Mouse (Mus musculus) lung, adult 2 months (tissue): ENCODE data around the gene Itgax. TPM values are rescaled to one million over a fixed set of nuclear protein-coding genes. Genes with fewer than 3 reads are reported as not detected.
"Not testable (repeated sequence)": the region's sequence is repeated elsewhere in the genome, so short reads cannot be mapped to it uniquely, and the experiment has no call there.

Source experiments
- DNase-seq: peaks from one replicate; pipeline ENCODE4 v3.0.0; 2022
- H3K4me1 ChIP-seq: fragments of 200-500 bp; 2 replicates; pipeline ENCODE4 v1.6.1; 2011; ENCODE audit warnings: low read length; ENCODE audit not compliant: control insufficient read depth, insufficient read depth
- H3K4me3 ChIP-seq: fragments of 200-500 bp; replicated peaks from 2 replicates; pipeline ENCODE3; 2011; ENCODE audit warnings: low read depth, mild to moderate bottlenecking, control low read depth, low read length; ENCODE audit errors: extremely low read depth
- CTCF ChIP-seq: fragments of 200-500 bp; IDR thresholded peaks from 2 replicates; pipeline ENCODE4 v1.5.1; 2011; ENCODE audit warnings: mild to moderate bottlenecking, low read length, control low read depth; ENCODE audit not compliant: insufficient read depth
- POLR2A ChIP-seq: fragments of 200-500 bp; IDR thresholded peaks from 2 replicates; pipeline ENCODE4 v1.6.1; 2011; ENCODE audit warnings: low read depth, mild to moderate bottlenecking, control low read depth, low read length, borderline replicate concordance; ENCODE audit errors: extremely low read depth
- WGBS: fragments of 180-500 bp; shearing (Covaris S2); methylation state at CpG from one replicate; pipeline ENCODE4 v1.1.7; 2018; 5-methylcytosine and 5-hydroxymethylcytosine counted together
- polyA plus RNA-seq: library from polyadenylated mRNA; depleted of rRNA; stranded (reverse); fragments of >200 nt; gene quantifications from 2 replicates; pipeline ENCODE4 v1.2.3, GENCODE M21; 2012

Gene Itgax
- polyA plus RNA-seq, 1 experiment: 25.0 TPM

- no peak for DNase-seq
- WGBS: 94% methylated on average over 11 of the region's 11 CpGs
- Histone ChIP-seq H3K4me1 (no peaks in the 10 kb centered on the region), H3K4me3 (no peak overlapping the region)
- TF ChIP-seq CTCF: no peak
- no peak for TF ChIP-seq POLR2A
These were observed 14.8 kb upstream of the Itgax start for GRCm38 (mm10) chr7:128114371-128115105.

GRCm38 (mm10) chr7:128115211-128115958, 14.0 kb upstream of the Itgax start:
- Histone ChIP-seq H3K4me1 (no peaks in the 10 kb centered on the region), H3K4me3 (no peak overlapping the region)
- WGBS: 63% methylated on average over 5 of the region's 5 CpGs
- TF ChIP-seq CTCF: no peak
- no peak for TF ChIP-seq POLR2A
- no peak for DNase-seq

GRCm38 (mm10) chr7:128116396-128116795, 13.0 kb upstream of the Itgax start:
- DNase-seq: no peak
- Histone ChIP-seq H3K4me3 (no peak overlapping the region), H3K4me1 (no peaks in the 10 kb centered on the region)
- 85% methylated on average over 5 of the region's 5 CpGs for WGBS
- TF ChIP-seq POLR2A (no peak), CTCF (no peak)

DNA sequence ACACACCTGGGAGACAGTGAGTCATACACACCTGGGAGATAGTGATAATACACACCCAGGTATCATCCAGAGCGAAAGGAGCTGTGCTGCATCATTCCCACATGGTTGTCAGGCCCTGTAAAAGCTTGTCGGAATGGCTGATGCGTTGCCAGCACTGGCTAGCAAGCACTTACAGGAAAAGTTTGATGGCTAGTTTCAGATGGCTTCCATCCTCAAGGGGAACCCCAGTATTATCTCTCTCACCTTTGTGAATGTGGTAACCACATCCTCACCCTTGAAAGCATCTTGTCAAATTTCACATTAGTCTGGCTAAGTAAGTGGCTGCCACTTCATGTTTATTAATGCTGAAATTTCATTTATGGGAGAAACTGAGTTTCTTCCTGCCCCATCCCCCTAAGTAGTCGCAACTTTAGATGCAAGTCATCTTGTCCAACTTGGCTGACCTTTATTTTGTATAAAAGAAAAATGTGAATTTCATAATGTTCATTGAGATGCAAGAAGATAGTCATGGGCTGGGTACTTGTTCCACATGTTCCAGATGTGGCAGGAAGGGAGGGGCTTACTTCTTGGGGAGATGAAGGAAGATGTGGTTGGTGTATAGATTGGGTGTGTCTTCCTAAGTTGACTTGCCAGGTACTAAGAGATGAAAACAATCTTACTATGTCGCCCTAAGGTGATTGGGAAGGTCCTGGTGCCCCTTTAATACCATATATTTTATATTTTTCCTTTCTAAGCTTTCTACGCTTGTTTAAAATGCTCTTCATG, 9.4 kb upstream of the Itgax start:
- TF ChIP-seq CTCF: no peak
- DNase-seq: no peak
- WGBS: 75% methylated on average over 6 of the region's 6 CpGs
- Histone ChIP-seq H3K4me3 (no peak overlapping the region), H3K4me1 (no peaks in the 10 kb centered on the region)

DNA sequence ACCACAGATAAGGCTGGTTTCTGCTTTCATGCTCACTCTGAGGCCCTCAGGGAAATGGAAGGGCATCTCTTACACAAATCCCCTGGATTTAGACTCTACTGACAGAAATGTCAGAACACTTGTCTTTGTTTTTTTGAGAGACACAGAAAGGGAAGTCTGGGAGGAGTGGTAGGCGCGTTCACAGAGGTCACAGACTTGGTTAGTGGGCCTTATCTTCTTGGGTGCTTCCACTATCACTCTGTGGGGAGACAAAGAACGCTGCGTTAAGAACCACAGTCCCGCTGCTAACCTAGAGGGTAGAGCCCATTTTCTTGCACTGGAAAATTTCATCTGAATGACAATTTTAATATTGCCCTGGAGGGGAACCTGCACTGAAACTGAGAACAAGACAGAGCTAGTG, 2.8 kb downstream of the Itgax start:
- no peaks in the 10 kb centered on the region for H3K4me1 ChIP-seq
- 67% methylated on average over 5 of the region's 5 CpGs for WGBS
- no peak overlapping the region for H3K4me3 ChIP-seq
- TF ChIP-seq POLR2A (no peak), CTCF (no peak)
- no peak for DNase-seq

DNA sequence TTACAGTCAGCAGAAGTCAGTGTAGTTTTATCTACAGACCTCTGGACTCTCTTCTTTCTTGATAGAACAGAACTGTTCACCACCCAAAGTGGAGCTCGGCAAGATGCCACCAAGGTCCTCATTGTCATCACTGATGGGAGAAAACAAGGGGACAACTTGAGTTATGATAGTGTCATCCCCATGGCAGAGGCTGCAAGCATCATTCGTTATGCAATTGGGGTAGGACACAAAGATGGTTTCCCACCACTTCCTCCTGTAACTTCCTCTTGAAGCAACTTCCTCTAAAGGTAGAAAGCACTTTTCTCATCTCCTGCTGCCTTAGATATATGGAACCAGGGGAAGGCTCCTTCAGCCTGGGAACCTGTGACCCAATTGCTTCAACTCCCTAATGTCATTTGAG, 4.2 kb downstream of the Itgax start:
- no peaks in the 10 kb centered on the region for H3K4me1 ChIP-seq
- no peak for DNase-seq
- H3K4me3 ChIP-seq: no peak overlapping the region
- TF ChIP-seq CTCF: no peak
- no peak for TF ChIP-seq POLR2A
- WGBS: 61% methylated on average over 2 of the region's 2 CpGs

DNA sequence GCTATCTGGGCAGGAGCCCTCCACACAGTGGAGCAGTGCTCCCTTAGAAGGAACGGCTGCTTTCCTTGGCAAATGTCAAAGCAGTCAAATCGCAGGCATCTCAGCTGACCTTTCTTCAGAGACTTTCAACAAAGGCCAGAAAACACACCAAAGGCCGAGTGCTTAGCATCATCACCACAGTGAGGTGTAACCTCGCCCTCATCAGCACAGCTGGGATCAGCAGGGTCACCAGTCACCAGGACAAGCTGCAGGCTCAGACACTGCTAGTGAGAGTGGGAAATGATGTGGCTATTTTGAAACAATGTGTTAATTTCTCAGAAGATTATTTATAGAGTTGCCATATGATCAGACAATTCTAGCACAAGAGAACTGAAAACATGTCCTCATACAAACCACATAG, 7.6 kb downstream of the Itgax start:
- H3K4me1 ChIP-seq: no peaks in the 10 kb centered on the region
- WGBS: 35% methylated on average over 4 of the region's 4 CpGs
- no peak overlapping the region for H3K4me3 ChIP-seq
- no peak for DNase-seq
- TF ChIP-seq POLR2A (no peak), CTCF (no peak)

GRCm38 (mm10) chr7:128139611-128140010, 10.3 kb downstream of the Itgax start:
- 89% methylated on average over 6 of the region's 6 CpGs for WGBS
- H3K4me1 ChIP-seq: no peaks in the 10 kb centered on the region
- no peak overlapping the region for H3K4me3 ChIP-seq
- no peak for DNase-seq
- TF ChIP-seq CTCF: no peak
- TF ChIP-seq POLR2A: no peak

GRCm38 (mm10) chr7:128150970-128151369, 21.6 kb downstream of the Itgax start:
- no peaks in the 10 kb centered on the region for H3K4me1 ChIP-seq
- TF ChIP-seq CTCF: no peak
- 88% methylated on average over 8 of the region's 8 CpGs for WGBS
- no peak overlapping the region for H3K4me3 ChIP-seq
- DNase-seq: no peak

DNA sequence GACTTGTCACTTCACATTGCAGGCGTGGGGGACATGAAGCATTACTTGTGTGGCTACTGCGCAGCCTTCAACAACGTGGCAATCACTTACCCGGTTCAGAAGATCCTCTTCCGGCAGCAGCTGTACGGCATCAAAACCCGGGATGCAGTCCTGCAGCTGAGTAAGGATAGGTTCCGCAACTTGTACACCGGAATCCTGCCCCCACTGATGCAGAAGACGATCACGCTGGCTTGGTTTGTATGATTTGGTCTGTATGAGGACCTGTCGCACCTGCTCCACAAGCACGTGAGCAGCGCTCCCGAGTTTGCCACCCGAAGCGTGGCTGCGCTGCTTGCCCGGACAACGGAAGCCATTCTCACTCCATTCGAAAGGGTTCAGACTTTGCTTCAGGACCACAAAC, 24.7 kb downstream of the Itgax start, which contains the start of gene Itgad:
Gene Itgad (plus strand): TSS at position 301 of the 400 bp plus-strand sequence.
- no peak for DNase-seq
- 86% methylated on average over 21 of the region's 21 CpGs for WGBS
- Histone ChIP-seq H3K4me3 (no peak within 1 kb of the TSS), H3K4me1 (no peaks in the 10 kb centered on the region)
- TF ChIP-seq POLR2A (no peak), CTCF (no peak)

- no peak for TF ChIP-seq POLR2A
- TF ChIP-seq CTCF: no peak
- no peak for DNase-seq
- WGBS: 45% methylated on average over 10 of the region's 10 CpGs
- H3K4me3 ChIP-seq: no peak overlapping the region
- no peaks in the 10 kb centered on the region for H3K4me1 ChIP-seq
These were observed 25.6 kb downstream of the Itgax start for GRCm38 (mm10) chr7:128154924-128155323.

DNA sequence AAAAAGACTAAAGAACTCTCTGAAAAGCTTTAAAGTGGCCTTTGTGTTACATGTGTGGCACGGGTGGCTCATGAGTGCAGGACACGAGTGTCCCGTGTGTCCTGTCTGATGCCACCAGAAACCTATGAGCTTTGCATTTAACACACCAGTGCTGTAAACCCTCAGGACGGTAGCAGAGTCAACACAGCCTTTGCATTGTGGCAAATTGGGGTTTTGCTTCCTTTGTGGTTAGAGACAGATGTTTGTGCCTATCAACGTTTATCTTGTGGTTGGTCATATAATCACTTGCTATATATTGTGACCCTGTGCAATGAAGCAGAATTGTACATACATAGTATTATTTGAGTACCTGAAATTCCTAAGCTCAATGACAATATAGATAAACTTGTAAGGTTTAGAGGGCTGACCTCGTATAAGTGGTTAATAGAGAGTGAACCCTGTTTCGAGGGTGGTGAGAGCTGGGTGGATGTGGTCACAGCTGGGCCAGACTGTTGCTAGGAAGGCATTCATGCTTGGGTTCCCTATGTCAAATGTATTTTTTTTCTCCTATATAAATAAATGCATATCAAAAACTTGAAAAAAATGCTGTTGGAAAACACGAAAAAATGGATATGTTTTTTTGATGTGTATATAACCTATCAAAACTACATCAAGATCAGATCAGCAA, 29.5 kb downstream of the Itgax start:
- H3K4me3 ChIP-seq, H3K4me1 ChIP-seq, DNase-seq: not testable (repeated sequence)
- 65% methylated on average over 8 of the region's 8 CpGs for WGBS
